Mouse (Mus musculus): ENCODE results near the gene Tmem147. TPM values are rescaled to one million over a fixed set of nuclear protein-coding genes. Genes with fewer than 3 reads are reported as not detected.

Tmem147 gene
- polyA plus RNA-seq, 1 experiment from 2014 or later, result 158 TPM

DNA sequence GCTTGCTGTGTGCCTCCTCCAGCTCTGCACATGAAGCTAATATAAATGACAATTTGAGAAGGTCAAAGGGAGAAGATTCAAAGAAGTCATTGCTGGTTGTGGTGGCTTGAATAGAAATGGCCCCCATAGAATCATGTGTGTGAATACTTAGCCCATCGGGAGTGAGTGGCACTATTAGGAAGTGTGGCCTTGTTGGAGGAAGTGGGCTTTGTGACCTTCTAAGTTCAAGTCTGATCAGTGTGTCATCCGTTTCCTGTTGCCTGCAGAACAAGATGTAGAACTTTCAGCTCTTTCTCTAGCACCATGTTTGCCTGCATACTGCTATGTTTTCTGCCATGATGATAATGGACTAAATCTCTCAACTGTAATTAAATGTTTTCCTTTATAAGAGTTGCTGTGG is 45.9 kb downstream of the Tmem147 start:
- Histone ChIP-seq H3K36me3 (no peaks in the 10 kb centered on the region), H3K9ac (replicated peaks) (no peak overlapping the region), H3K4me1 (replicated peaks) (no peaks in the 10 kb centered on the region), H3K4me2 (no peak overlapping the region), H3K9me3 (no peaks in the 10 kb centered on the region), H3K27me3 (peaks cover 22% of the 10 kb centered on the region), H3K4me3 (replicated peaks) (no peak overlapping the region), H3K27ac (no peak overlapping the region)
- no peak for ATAC-seq (ENCODE audit: insufficient number of reproducible peaks, insufficient read depth, low FRiP score, low TSS enrichment, low read depth)
- WGBS, result 81% methylated on average over 2 of the region's 2 CpGs

DNA sequence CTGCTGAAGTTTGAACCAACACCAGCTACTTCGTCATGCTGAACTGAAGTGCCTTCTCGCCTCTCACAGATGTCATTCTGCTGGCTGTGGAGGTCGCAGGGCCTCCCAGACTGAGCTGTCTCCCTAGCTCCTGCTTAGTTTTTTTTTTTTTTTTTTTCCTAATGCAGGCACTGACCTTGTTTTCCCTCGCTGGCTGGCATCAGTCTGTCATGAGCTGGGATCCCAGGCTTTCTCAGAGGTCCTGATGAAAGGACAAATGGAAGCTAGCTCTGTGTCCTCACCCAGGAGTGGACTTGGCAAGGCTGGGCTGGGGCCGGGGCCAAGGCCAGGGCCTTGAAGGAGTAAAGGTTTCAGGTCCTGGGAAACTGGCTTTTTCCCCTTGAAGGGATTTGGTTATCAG is 47.4 kb downstream of the Tmem147 start:
- H3K9ac ChIP-seq (replicated peaks), result no peak overlapping the region
- H3K4me2 ChIP-seq, result no peak overlapping the region
- no peak overlapping the region for H3K4me3 ChIP-seq (replicated peaks)
- no peaks in the 10 kb centered on the region for H3K36me3 ChIP-seq
- H3K9me3 ChIP-seq, result no peaks in the 10 kb centered on the region
- ATAC-seq (ENCODE audit: insufficient number of reproducible peaks, insufficient read depth, low FRiP score, low TSS enrichment, low read depth), result no peak
- H3K27me3 ChIP-seq, result peaks cover 7% of the 10 kb centered on the region
- no peaks in the 10 kb centered on the region for H3K4me1 ChIP-seq (replicated peaks)
- WGBS, result 64% methylated on average over 5 of the region's 5 CpGs
- no peak overlapping the region for H3K27ac ChIP-seq

DNA sequence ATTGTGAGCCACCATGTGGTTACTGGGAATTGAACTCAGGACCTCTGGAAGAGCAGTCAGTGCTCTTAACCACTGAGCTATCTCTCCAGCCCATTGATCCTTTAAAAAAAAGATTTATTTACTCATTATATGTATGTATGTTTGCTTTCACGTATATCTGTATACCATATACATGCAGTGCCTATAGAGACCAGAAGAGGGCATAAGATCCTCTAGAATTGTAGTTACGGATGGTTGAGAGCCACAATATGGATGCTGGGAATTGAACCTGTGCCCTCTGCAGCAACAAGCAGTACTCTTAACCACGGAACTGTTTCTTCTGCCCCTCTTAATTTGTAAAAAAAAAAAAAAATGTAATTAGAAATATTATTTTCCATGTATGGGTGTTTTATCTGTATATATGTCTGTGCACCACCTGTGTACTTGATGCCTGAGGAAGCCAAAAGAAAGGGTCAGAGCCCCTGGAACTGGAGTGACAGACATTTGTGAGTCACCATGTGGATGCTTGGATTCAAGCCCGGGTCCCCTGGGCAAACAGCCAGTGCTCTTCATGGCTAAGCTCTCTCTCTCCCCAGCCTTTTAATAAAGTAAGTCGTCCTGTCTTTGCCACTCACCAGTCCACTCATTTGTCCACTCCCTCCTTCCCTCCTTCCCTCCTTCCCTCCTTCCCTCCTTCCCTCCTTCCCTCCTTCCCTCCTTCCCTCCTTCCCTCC is 50.9 kb downstream of the Tmem147 start:
- no peak overlapping the region for H3K27ac ChIP-seq
- H3K27me3 ChIP-seq, result no peaks in the 10 kb centered on the region
- H3K9me3 ChIP-seq, result no peaks in the 10 kb centered on the region
- H3K9ac ChIP-seq (replicated peaks), result no peak overlapping the region
- WGBS, result 72% methylated on average over 5 of the region's 5 CpGs
- H3K4me2 ChIP-seq, result no peak overlapping the region
- ATAC-seq (ENCODE audit: insufficient number of reproducible peaks, insufficient read depth, low FRiP score, low TSS enrichment, low read depth), result no peak
- no peaks in the 10 kb centered on the region for H3K4me1 ChIP-seq (replicated peaks)
- no peak overlapping the region for H3K4me3 ChIP-seq (replicated peaks)
- H3K36me3 ChIP-seq, result no peaks in the 10 kb centered on the region

Other genes with a start within 250 kb of the Tmem147 start
- gene Prodh2, start 235.9 kb downstream of the Tmem147 start, polyA plus RNA-seq (2016; fragmentation: Nextera tagmentation; extraction: Ambion mirVana), result not detected in 2 replicates
- gene Arhgap33, start 194.5 kb downstream of the Tmem147 start, polyA plus RNA-seq (2016; fragmentation: Nextera tagmentation; extraction: Ambion mirVana), result 15.1 and 17.7 TPM in 2 replicates
- gene Hspb6, start 177.4 kb downstream of the Tmem147 start, polyA plus RNA-seq (2016; fragmentation: Nextera tagmentation; extraction: Ambion mirVana), result 9.5 and 10.9 TPM in 2 replicates
- gene Proser3, start 177.2 kb downstream of the Tmem147 start, polyA plus RNA-seq (2016; fragmentation: Nextera tagmentation; extraction: Ambion mirVana), result 15.3 and 16.0 TPM in 2 replicates
- 45.4 and 51.5 TPM in 2 replicates for gene Lin37, start 169.7 kb downstream of the Tmem147 start, polyA plus RNA-seq (2016; fragmentation: Nextera tagmentation; extraction: Ambion mirVana)
- 87.8 and 89.9 TPM in 2 replicates for gene U2af1l4, start 166.2 kb downstream of the Tmem147 start, polyA plus RNA-seq (2016; fragmentation: Nextera tagmentation; extraction: Ambion mirVana)
- 16.3 and 18.5 TPM in 2 replicates for gene Gm49396, start 166.2 kb downstream of the Tmem147 start, polyA plus RNA-seq (2016; fragmentation: Nextera tagmentation; extraction: Ambion mirVana)
- 136 TPM in 2 replicates for gene Psenen, start 165.9 kb downstream of the Tmem147 start, polyA plus RNA-seq (2016; fragmentation: Nextera tagmentation; extraction: Ambion mirVana)
- 3.2 and 4.1 TPM in 2 replicates for gene Igflr1, start 164.1 kb downstream of the Tmem147 start, polyA plus RNA-seq (2016; fragmentation: Nextera tagmentation; extraction: Ambion mirVana)
- gene Kmt2b, start 140.8 kb downstream of the Tmem147 start, polyA plus RNA-seq (2016; fragmentation: Nextera tagmentation; extraction: Ambion mirVana), result 11.0 and 12.1 TPM in 2 replicates
- 0.25 and 0.38 TPM in 2 replicates for gene Zbtb32, start 130.6 kb downstream of the Tmem147 start, polyA plus RNA-seq (2016; fragmentation: Nextera tagmentation; extraction: Ambion mirVana)
- gene Upk1a, start 116.7 kb downstream of the Tmem147 start, polyA plus RNA-seq (2016; fragmentation: Nextera tagmentation; extraction: Ambion mirVana), result 1.4 and 2.0 TPM in 2 replicates
- 783 and 848 TPM in 2 replicates for gene Cox6b1, start 103.4 kb downstream of the Tmem147 start, polyA plus RNA-seq (2016; fragmentation: Nextera tagmentation; extraction: Ambion mirVana)
- not detected in 2 replicates for gene Etv2, start 93.7 kb downstream of the Tmem147 start, polyA plus RNA-seq (2016; fragmentation: Nextera tagmentation; extraction: Ambion mirVana)
- gene Rbm42, start 79.2 kb downstream of the Tmem147 start, polyA plus RNA-seq (2016; fragmentation: Nextera tagmentation; extraction: Ambion mirVana), result 150 and 155 TPM in 2 replicates
- 64.3 and 70.0 TPM in 2 replicates for gene Haus5, start 64.5 kb downstream of the Tmem147 start, polyA plus RNA-seq (2016; fragmentation: Nextera tagmentation; extraction: Ambion mirVana)
- gene Pmis2, start 57.9 kb downstream of the Tmem147 start, polyA plus RNA-seq (2016; fragmentation: Nextera tagmentation; extraction: Ambion mirVana), result not detected in 2 replicates
- gene 2200002J24Rik, start 30.6 kb downstream of the Tmem147 start, polyA plus RNA-seq (2016; fragmentation: Nextera tagmentation; extraction: Ambion mirVana), result not detected in 2 replicates
- 0.50 and 0.60 TPM in 2 replicates for gene Atp4a, start 17.3 kb downstream of the Tmem147 start, polyA plus RNA-seq (2016; fragmentation: Nextera tagmentation; extraction: Ambion mirVana)
- 0.51 and 0.71 TPM in 2 replicates for gene Gapdhs, start 14.1 kb upstream of the Tmem147 start, polyA plus RNA-seq (2016; fragmentation: Nextera tagmentation; extraction: Ambion mirVana)
- 1.7 and 2.3 TPM in 2 replicates for gene Sbsn, start 21.9 kb upstream of the Tmem147 start, polyA plus RNA-seq (2016; fragmentation: Nextera tagmentation; extraction: Ambion mirVana)
- gene Dmkn, start 34.2 kb upstream of the Tmem147 start, polyA plus RNA-seq (2016; fragmentation: Nextera tagmentation; extraction: Ambion mirVana), result not detected in 2 replicates
- not detected in 2 replicates for gene Krtdap, start 58.4 kb upstream of the Tmem147 start, polyA plus RNA-seq (2016; fragmentation: Nextera tagmentation; extraction: Ambion mirVana)
- not detected in 2 replicates for gene Ffar2, start 94.2 kb upstream of the Tmem147 start, polyA plus RNA-seq (2016; fragmentation: Nextera tagmentation; extraction: Ambion mirVana)
- not detected in 2 replicates for gene Ffar3, start 126.6 kb upstream of the Tmem147 start, polyA plus RNA-seq (2016; fragmentation: Nextera tagmentation; extraction: Ambion mirVana)
- not detected in 2 replicates for gene Ffar1, start 132.0 kb upstream of the Tmem147 start, polyA plus RNA-seq (2016; fragmentation: Nextera tagmentation; extraction: Ambion mirVana)
- gene Cd22, start 150.8 kb upstream of the Tmem147 start, polyA plus RNA-seq (2016; fragmentation: Nextera tagmentation; extraction: Ambion mirVana), result 0.05 and 0.26 TPM in 2 replicates
- 0.29 TPM in 1 of 2 replicates, not detected in the other for gene Mag, start 185.3 kb upstream of the Tmem147 start, polyA plus RNA-seq (2016; fragmentation: Nextera tagmentation; extraction: Ambion mirVana)
- gene Hamp2, start 195.1 kb upstream of the Tmem147 start, polyA plus RNA-seq (2016; fragmentation: Nextera tagmentation; extraction: Ambion mirVana), result not detected in 2 replicates
- not detected in 2 replicates for gene Hamp, start 214.5 kb upstream of the Tmem147 start, polyA plus RNA-seq (2016; fragmentation: Nextera tagmentation; extraction: Ambion mirVana)
- gene Usf2, start 227.3 kb upstream of the Tmem147 start, polyA plus RNA-seq (2016; fragmentation: Nextera tagmentation; extraction: Ambion mirVana), result 31.9 and 37.6 TPM in 2 replicates
- gene Lsr, start 243.9 kb upstream of the Tmem147 start, polyA plus RNA-seq (2016; fragmentation: Nextera tagmentation; extraction: Ambion mirVana), result 32.6 and 33.2 TPM in 2 replicates
- gene Fam187b, start 244.2 kb upstream of the Tmem147 start, polyA plus RNA-seq (2016; fragmentation: Nextera tagmentation; extraction: Ambion mirVana), result 1.00 and 1.1 TPM in 2 replicates